Mouse (Mus musculus) T-helper 2 cell (primary cell): ENCODE data around the gene Mrgbp.

Source experiments
- in situ Hi-C: fragments of 300-600 bp; cut with MboI, MseI; formaldehyde crosslinking; loops from one replicate; pipeline ENCODE4 v1.15.1; 2025; ENCODE audit warnings: high pct_unique_total_duplicates

Gene Mrgbp

GRCm38 (mm10) chr2:180581002-180581401, at the start of gene Mrgbp:
Gene Mrgbp, plus strand, starts transcription at chr2:180581304.
- in situ Hi-C loops = no loop called here

GRCm38 (mm10) chr2:180531671-180532385, 49.3 kb upstream of the Mrgbp start:
- in situ Hi-C loops = no loop called here

DNA sequence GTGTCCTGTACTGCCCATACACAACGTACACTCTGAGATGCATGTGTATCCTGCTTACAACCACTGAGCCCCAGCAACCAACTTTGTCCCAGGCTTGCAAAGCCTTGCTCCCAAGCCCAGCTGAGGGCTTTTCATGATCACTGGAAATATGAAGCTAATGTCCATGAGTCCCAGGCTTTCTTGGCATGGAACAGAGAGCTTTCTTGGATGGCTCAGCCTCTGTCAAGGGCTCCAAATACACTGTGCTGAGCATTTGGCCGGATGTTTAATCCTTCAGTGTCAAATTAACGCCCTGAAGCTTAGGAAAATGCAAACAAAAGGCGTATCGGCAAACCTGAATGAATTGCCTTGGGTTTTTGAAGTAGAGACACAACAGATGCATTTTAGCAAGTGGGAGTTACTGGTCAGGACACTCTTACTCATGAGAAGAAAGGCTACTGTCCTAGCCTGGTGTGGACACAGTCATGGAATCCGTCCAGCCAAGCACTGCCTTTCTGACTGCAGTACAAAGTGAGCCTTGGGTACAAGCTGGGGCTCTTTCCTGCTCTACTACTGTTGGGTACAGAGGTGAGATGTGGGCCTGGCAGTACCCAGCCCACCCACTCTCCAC, 48.6 kb upstream of the Mrgbp start:
- in situ Hi-C loops = no loop called here

DNA sequence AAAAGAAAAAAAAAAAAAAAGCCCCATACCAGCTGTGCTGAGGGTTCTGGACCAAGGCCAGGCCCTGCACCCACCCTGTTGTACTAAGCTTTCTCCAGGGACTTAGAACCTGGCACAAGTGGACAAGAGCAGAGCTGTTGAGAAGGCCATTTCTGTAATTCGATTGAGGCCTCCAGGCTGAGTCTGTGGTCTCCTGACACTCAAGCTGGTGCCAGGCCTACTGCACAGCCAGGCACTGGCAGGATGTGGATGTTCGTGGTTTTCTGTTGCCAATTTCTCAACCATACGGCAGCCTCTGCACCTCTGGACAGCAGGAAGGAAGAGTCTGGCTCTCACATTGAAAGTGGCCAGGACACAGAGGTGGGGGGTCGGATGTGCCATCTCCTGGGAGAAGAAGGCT, 47.9 kb upstream of the Mrgbp start:
- in situ Hi-C loops = no loop called here

- in situ Hi-C loops = no loop called here
Measured at GRCm38 (mm10) chr2:180543675-180544074, 37.4 kb upstream of the Mrgbp start.

GRCm38 (mm10) chr2:180545046-180545445, 36.1 kb upstream of the Mrgbp start:
- in situ Hi-C loops = no loop called here

GRCm38 (mm10) chr2:180547384-180548106, 33.6 kb upstream of the Mrgbp start:
- in situ Hi-C loops = no loop called here

DNA sequence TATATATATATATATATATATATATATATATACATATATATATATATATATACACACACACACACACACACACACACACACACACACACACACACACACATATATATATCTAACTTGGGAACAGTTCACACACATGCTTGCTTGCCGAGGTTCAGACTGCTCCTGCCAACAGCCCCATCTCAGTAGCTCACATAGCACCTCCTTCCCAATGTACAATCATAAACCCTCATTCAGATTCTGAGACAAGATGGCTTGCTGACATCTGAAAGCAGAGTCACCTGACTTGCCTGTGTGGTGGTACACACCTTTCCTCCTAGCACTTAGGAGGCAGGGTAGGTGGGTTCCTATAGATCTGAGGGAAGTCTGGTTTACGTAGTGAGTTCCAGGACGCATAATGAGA, 28.8 kb upstream of the Mrgbp start:
- in situ Hi-C loops = no loop called here

GRCm38 (mm10) chr2:180555219-180555618, 25.9 kb upstream of the Mrgbp start:
- in situ Hi-C loops = no loop called here

DNA sequence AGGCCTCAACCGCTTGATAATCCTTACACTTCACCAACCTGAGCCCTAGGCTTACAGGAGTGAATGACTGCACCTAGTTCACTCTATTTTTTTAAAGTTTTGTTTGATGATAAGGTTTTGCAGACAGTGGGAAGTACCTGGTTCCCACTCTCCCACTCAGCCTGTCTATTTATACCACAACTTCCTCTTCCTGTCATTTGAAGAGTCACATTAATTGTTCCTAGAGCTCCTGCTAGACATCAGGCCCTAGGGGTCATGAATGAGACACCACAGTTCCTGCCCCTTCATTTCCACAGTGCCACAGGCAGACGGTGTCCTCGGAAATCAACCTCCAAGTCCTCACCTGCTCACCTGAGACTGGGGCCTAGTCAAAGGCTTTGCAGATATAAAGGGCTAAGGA, 24.6 kb upstream of the Mrgbp start:
- in situ Hi-C loops = no loop called here

DNA sequence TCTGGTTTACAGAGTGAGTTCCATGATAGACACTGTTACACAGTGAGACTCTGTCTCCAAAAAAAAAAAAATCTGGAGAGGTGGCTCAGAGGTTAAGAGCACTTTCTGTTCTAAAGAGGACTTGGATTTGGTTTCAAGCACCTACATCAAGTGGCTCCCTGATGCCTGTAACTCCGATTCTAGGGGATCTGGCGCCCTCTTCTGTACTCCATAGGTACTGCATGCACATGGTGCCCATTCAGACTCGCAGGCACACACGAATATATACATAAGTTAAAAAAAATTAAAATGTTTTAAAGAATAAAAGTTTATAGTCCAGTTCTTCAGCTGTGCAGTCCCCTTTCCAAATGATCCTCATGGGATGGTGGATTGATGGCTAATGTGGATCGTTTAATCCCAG, 20.9 kb upstream of the Mrgbp start:
- in situ Hi-C loops = no loop called here

DNA sequence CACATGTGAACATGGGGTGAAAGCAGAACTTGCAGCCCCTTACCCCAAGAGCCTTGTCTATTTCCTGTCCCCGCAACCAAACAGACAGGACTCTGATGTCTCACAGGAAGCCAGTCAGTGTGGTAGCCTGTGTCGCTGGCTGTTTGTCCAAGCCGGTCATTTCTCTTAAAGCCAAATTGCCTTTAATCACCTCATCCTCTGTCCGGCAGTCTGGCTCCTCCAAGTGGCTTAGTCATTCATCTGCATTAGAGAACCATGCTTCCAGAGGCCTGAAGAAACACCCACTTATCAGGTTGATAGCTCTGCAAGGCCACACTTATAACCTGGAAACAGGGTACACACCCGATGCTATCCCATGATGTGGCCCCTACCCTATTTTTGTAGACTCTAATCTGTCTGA, 19.0 kb upstream of the Mrgbp start:
- in situ Hi-C loops = no loop called here

- in situ Hi-C loops = no loop called here
Measured at GRCm38 (mm10) chr2:180563296-180563695, 17.8 kb upstream of the Mrgbp start.

- in situ Hi-C loops = no loop called here
Measured at GRCm38 (mm10) chr2:180563841-180564240, 17.3 kb upstream of the Mrgbp start.

DNA sequence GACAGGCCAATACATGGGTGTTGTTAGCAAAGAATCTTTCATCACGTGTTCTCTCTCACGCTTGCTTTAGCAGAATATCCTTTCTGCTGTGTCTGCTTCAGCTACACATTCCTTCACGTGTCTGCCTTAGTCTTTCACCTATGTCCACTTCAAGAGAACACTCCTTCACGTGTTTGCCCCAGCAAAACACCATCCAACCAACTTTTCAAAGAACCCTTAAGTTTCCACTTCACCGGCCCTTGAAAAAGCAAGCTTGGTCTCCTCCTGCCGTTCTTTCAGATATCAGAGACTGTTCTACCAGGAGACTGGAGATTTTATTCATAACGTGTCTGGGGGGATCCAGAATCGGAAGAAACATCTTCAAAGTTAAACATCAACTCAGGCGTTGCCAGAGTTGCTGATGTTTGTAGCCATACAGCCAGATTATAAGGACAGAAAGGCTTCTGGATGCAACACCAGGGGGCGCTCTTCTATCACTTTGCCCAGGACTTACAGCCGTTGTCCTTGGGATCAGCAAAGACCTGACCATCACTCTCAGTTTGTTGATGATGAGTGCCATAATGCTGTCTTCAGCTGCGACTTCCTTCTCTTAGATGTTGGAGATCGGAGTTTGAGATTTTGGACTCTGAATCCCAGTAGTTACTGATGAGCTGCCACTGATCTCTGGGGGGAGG, 14.7 kb upstream of the Mrgbp start:
- in situ Hi-C loops = no loop called here

DNA sequence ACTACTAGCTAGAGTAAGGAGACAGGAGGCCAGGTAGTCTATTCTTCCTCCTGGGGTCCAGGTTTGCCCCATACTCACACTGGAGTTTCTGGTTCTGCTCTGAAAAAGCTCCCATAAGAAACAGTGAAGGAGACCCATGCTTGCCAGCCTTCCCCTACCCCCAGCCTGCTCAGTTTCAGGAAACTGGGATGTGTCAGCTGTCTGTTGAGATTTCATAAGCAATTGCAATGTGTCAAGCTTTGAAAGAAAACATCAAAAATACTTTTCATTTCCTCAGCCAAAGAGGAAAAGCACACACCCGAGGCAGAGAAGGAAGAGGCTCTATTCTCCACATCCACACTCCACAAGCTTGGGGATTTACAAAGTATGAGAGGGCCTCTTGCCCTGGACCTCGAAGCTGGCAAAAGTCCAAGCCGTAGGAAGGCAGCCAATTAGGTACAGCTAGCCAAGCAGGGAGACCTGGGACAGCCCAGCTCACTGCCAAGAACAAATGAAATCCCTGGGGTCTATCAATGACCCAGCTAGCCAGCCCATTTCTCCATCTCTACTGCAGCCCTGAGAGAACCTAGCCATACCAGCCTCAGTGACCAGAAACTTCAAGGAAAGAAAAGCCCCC, 12.0 kb upstream of the Mrgbp start:
- in situ Hi-C loops = no loop called here

DNA sequence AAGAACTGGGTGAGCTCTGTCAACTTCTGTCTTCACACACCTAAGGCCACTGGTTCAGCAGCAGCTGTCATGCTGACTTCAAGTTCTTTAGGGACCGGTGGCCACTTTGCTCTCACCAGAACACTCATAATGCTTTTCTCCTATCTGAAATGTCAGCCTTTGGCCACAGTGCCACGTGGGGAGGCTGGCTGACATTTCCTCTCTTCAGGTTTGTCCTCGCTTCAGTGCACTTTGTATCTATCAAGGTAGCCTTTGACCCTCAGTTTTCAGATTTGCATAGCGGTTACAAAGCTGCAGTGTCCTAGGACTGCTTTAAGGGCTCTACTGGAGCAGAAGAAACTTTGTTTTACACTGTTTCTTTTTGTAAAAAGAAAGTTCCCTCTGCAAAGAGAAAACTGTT, 4.6 kb upstream of the Mrgbp start:
- in situ Hi-C loops = no loop called here

DNA sequence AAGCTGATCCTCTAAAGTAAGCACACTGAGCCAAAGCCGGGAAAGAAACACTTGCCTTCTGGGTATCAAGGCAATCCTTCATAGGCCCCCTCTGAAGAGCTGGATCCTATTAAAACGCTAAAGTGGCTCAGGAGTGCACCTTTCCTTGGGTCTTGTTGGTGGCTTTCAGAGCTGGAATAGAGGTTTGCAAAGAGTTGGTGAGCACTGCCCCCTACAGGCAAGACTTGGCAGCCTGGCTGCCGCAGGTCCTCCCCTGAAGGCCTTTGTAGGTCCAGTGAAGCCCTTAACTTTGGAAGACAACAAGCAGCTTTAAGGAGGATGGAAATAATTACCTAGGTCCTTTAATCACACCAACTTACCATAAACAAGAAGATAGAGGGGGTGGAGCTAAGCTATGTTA, 2.4 kb upstream of the Mrgbp start:
- in situ Hi-C loops = no loop called here

DNA sequence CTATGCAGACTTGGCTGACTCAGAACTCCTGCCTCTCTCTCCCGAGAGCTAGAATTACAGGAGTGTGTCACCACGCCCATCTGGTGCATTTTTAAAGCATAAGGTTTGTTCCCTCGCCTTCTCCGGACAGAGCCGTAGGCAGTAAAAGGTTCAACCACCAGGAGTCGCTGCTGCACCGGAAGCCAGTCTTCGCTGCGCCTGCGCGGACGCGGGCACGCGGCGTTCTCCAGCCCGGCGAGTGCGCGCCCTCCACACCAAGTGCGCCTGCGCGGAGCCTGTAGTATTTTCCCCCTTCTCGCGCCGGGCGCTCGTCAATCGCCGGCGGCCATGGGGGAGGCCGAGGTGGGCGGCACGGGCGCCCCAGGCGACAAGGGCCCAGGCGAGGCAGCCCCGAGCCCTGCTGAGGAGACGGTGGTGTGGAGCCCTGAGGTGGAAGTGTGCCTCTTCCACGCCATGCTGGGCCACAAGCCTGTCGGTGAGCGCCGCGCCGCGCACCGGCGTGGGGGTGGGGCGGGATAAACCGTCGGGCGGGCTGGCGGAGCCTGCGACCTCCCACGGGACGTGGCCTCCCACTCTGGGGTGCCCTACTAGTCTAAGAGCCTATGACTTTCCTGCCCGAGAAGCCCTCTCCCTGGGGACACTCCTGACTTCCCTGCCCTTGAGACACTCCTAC, 1.5 kb downstream of the Mrgbp start:
- in situ Hi-C loops = no loop called here

- in situ Hi-C loops = no loop called here
Measured at GRCm38 (mm10) chr2:180583154-180583507, 2.0 kb downstream of the Mrgbp start.

DNA sequence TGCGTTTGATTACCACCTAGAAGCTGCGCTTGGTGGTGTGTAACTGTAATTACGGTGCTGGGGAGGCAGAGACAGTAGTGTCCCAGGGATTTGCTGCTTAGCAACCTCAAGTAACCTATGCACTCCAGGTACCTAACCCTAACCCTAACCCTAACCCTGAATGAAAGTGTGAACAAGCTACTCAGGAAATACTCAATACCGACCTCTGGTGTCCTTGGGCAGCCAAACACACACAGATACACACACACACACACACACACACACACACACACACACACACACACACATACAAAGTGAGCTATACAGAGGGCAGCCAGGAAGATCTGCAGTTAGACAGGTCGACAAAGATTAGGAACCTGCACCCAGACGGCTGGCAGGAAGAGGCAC, 7.6 kb downstream of the Mrgbp start:
- in situ Hi-C loops = loop anchor here (5.0 kb wide), 1 partner anchor 154 kb away; no protein-coding TSS in a partner anchor
